Comparison of ENCODE assay signal across 34 mouse cellular contexts in the genomic region with DNA sequence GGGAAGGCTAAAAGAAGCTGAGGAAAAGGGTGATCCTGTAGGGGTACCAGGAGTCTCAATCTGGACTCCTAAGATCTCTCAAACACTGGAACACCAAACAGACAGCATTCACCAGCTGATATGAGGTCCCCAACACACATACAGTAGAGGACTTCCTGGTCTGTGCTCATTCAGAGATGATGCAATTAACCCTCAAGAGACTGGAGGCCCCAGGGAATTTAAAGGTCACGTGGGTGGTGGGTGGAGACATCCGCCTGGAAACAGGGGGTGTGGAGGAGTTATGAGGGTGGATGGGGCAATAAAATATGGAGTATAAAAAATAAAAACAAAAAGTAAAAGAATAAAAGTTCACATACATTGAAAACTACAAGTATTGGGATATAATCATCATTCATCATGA.
"Had no signal": no experiment of that assay in that cellular context is flagged by ENCODE, and none has a peak within 500 bp of the region (broad histone marks: within the 10 kb centered on the region; RNA-seq: fewer than 3 reads in every experiment).

No protein-coding gene starts in this region.

- H3K4me1 ChIP-seq: heart, embryonic 12.5 days; heart, embryonic 13.5 days; heart, embryonic 15.5 days; hindbrain, embryonic 10.5 days; hindbrain, embryonic 12.5 days; hindbrain, embryonic 13.5 days; hindbrain, embryonic 15.5 days; intestine, embryonic 15.5 days; kidney, embryonic 15.5 days had no signal

- H3K4me2 ChIP-seq: heart, embryonic 11.5 days; heart, embryonic 12.5 days; heart, embryonic 13.5 days; heart, embryonic 15.5 days; hindbrain, embryonic 12.5 days; hindbrain, embryonic 13.5 days; hindbrain, embryonic 14.5 days; hindbrain, embryonic 15.5 days; intestine, embryonic 15.5 days; kidney, embryonic 15.5 days had no signal

- DNase-seq: heart, postnatal 10 days; heart, postnatal 14 days; heart, postnatal 36 days; heart, postnatal 4 days; kidney, adult 11 months; kidney, adult 18-20 months; kidney, adult 2 months; kidney, adult 8-10 months; kidney, adult 9 months; kidney, postnatal 10 days; kidney, postnatal 14 days; kidney, postnatal 25 days; kidney, postnatal 36 days; kidney, postnatal 4 days; layer of hippocampus, adult 9-11 months; layer of hippocampus, postnatal 36 days had no signal

- H3K9ac ChIP-seq: heart, embryonic 12.5 days; heart, embryonic 13.5 days; heart, embryonic 15.5 days; hindbrain, embryonic 12.5 days; hindbrain, embryonic 13.5 days; hindbrain, embryonic 14.5 days; hindbrain, embryonic 15.5 days; intestine, embryonic 15.5 days; kidney, embryonic 15.5 days had no signal

- H3K4me3 ChIP-seq: heart, embryonic 12.5 days; heart, embryonic 13.5 days; heart, embryonic 15.5 days; hindbrain, embryonic 10.5 days; hindbrain, embryonic 12.5 days; hindbrain, embryonic 13.5 days; hindbrain, embryonic 15.5 days; intestine, embryonic 15.5 days; kidney, embryonic 15.5 days; layer of hippocampus, adult 2 months; left cerebral cortex, adult 2 months had no signal

- H3K9me3 ChIP-seq: heart, embryonic 12.5 days; heart, embryonic 13.5 days; heart, embryonic 15.5 days; hindbrain, embryonic 10.5 days; hindbrain, embryonic 12.5 days; hindbrain, embryonic 13.5 days; hindbrain, embryonic 15.5 days; intestine, embryonic 15.5 days; kidney, embryonic 15.5 days had no signal

- H3K27me3 ChIP-seq: heart, embryonic 12.5 days; heart, embryonic 13.5 days; heart, embryonic 15.5 days; hindbrain, embryonic 12.5 days; hindbrain, embryonic 13.5 days; hindbrain, embryonic 15.5 days; intestine, embryonic 15.5 days; kidney, embryonic 15.5 days had no signal

- H3K36me3 ChIP-seq: heart, embryonic 12.5 days; heart, embryonic 13.5 days; heart, embryonic 15.5 days; hindbrain, embryonic 10.5 days; hindbrain, embryonic 12.5 days; hindbrain, embryonic 13.5 days; hindbrain, embryonic 15.5 days; intestine, embryonic 15.5 days; kidney, embryonic 15.5 days had no signal

- H3K27ac ChIP-seq: heart, embryonic 13.5 days; heart, embryonic 15.5 days; hindbrain, embryonic 10.5 days; hindbrain, embryonic 12.5 days; hindbrain, embryonic 13.5 days; hindbrain, embryonic 14.5 days; hindbrain, embryonic 15.5 days; hindbrain, postnatal 0 days; intestine, embryonic 15.5 days; kidney, embryonic 15.5 days; kidney, postnatal 0 days; layer of hippocampus, adult 2 months; left cerebral cortex, adult 2 months had no signal

- ATAC-seq: hindbrain, embryonic 16.5 days; hindbrain, postnatal 0 days; inflammation-experienced regulatory T-cells, adult 6 months; intestine, embryonic 15.5 days; intestine, postnatal 0 days had no signal
